Mouse (Mus musculus) cerebellum, adult 9-11 months (tissue): ENCODE results near the gene Gm45799.

Experiments
- DNase-seq: peaks from one replicate; pipeline ENCODE4 v3.0.0; 2022

Gene Gm45799

DNA sequence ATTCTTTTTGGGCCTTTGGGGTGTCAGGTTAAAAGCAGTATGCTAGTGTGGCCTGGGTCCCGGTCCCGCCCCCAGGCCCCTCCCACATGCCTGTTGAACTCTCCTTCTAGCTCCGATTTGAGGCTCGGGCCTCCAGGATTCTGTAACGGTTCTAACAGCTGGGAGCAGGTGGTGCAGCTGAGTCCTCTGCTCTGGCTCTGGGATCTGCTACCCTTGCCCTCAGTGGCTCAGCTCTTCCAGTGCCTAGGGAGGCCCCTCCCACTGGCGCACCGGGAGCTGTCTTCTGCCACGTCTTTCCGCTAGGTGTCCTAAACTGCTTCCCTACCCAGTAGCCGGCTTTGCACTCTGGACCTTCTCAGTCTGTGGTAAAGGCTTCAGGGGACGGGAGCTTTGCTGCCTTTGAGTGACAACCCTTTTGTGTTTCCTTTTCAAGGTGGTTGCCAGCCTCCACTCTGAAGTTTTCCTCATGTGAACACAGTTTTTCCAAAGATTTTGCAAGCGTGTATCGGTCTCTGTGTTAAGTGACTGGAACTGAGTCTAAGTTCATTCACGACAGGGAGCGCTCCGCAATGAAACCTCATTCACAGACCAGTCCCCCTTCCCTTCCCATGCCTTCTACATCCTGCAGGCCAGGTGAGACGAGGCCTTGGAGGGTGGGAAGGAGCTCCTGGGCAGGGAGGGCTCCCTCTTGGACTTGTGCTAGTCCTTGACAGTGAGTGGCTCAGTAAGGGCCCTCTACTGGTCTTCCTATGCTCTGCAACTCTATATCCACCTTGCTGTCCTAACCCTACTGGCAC is 10.5 kb downstream of the Gm45799 start, which contains the start of gene Dnhd1:
TSS of gene Dnhd1 (plus strand) at position 189 of the 797 bp plus-strand sequence.
- peak; percentile 82 for DNase-seq

DNA sequence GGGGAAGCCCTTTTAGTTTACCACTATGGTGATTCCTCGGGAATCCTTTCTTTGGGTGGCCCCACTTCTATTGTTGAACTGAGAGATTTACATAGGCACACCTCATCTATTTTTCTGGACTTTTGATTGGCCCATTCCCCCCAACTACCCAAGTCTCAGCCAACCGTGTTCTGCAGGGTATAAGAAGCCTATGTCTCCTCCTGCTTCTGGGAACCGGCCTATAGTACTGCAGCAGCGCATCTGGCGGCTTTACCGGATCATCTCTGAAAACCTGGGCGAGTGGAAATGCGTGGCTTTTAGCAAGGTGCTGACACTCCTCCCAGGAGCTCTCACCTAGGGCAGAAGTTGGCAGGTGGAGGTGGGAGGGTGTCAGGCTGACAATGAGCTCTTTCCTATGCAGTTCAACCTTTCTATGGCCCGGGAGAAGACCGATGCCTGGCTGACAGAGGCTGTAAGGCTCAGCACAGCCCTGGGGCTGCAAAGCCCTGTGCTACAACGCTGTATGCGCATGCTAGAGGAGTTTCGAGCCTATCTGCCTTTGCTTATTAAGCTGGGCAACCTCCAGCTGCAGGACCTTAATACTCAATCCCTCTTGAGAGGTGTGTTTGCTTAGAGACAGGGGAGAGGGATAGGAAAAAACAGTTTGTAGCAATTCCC is 45.3 kb downstream of the Gm45799 start:
- no peak for DNase-seq

DNA sequence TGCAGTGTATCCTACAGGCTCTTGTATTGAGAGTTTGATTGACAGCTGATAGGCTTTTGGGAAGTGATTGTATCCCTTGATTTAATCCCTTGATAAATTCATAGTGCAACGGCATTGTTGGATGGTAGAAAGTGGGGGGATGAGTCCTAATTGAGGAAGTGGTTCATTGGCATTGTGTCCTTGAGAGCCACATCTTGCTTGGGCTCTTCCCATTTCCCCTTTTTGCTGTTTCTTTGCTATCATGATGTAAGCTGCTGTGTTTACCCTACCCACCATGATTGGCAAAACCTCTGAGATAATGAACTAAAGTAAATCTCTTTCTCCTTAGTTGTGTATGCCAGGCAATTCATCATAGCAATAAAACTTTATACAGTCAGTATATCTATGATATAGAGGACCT is 50.5 kb downstream of the Gm45799 start:
- no peak for DNase-seq

DNA sequence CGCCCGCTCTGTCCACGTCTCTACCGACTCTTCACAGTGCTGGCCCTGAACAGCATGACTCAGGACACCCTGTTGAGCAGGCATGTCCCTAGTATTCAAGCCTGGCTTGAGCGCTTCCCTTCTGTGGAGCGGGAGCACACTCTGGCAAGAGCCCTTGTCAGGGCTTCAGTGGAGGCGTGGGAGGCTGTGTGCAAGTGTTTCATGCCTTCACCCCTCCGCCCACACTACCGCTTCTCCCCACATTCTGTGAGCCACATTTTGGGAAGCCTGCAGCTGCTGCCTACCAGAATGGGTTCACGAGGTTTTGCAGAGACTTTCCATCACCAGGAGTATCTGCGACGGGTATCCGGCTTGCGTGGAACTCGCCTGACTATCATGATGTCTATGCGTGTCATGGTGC is 62.8 kb downstream of the Gm45799 start:
- DNase-seq: peak; percentile 39

DNA sequence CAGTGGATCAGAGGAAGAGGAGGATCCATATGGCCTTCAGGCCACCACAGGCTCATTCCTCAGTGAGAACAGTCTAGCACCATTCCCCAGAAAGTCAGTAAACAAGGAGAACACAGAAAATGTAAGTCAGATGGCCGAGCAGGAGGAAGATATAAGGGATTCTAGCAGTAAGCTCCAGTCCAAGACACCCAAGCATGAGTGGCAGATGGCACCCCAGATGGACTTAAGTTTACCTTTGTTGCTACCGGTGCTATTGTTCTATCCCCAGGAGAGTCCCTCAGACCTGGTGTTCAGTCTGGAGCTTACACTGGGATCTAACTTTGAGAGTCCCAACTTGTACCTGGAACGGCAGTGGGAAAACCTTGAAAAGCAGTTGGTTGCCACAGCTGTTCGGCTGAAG is 63.5 kb downstream of the Gm45799 start:
- DNase-seq: peak; percentile 59

DNA sequence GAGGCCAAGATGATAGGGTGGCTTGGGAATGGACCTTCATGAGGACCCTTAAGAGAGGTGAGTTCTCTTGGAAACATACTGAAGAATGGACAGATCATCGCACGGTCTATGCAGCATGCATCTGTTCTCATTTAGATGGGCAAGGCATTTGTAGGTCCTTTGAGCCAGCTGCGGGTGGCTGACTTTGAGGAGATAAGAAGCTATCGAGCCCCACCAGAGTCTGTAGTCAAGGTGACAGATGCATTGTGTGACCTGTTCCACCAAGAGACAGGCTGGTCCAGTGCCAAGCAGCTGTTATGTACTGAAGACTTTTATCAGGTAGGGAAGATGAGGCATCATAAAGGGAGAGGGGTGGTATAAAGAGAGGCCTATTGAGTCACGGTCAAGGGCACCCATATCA is 68.4 kb downstream of the Gm45799 start:
- no peak for DNase-seq

DNA sequence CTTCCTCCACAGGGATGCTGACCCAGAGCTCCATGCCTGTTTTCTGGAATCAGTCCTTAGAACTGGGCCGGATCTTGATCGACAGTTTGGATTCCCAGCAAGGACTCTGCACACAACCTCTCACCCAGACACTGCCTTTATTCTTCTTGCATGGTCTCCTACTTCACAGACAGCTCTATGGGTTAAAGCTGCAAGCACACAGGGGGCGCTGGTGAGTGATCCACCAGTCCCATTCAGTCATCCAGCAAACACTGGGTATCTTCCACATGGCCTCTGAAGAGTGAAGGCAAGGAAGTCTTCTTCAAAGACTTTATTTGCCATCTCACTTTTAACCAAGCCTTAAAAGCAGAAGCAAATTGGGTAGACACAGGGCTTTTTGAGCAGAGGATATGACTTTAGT is 75.0 kb downstream of the Gm45799 start:
- DNase-seq: no peak

DNA sequence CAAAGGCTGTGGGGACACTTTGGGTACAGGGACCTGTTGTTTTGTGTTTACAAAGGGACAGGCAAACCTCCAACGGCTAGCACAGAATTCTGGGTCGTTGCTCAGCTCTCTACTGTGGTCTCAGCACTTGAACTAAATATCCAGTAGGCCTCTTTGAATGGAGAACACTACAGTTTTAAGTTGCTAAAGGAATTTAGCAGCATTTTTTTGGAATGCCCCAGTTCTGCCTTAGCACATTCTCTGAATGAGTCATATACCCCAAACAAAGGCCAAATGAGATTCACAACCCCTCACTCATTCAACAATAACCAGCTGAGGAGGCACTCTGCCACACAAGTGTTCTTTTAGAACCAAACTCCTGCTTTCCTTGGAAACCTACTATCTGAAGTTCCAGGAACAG is 81.6 kb downstream of the Gm45799 start:
- DNase-seq: no peak

DNA sequence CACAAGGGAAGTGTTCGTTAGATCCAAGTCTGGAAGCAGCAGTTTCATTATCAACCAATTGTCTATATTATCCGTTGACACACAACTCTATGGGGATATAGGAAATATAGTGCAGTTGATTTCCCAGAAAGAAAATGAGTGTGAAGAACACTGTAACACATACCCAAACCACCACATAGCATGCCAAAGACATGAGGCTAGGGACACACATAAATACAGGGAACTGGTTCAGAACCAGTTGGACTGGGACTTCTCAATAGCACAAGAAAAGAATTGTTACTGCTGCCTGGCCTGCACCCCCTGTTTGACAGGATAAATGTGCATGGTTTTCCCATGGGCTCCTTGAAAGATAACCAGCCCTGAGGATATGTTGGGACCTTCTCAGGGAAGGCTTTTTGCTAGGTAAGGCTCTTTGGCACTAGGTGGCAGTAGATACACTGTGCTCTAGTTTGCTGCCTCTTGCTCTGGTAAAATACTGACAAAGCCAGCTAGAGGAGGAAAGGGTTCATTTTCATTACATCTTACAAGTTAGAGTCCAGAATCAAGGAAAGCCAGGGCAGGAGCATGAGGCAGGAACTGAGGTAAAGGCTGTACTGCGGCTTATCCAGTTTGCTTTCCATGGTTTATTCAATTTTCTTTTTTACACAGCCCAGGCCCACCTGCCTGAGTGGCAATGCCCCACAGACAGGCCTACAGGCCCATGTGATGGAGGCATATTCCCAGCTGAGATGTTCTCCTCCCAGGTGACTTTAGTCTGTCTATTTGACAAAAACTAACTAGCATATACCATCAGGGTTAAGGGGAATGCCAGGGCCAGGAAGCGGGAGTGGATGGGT is 86.0 kb downstream of the Gm45799 start:
- DNase-seq: peak; percentile 60

DNA sequence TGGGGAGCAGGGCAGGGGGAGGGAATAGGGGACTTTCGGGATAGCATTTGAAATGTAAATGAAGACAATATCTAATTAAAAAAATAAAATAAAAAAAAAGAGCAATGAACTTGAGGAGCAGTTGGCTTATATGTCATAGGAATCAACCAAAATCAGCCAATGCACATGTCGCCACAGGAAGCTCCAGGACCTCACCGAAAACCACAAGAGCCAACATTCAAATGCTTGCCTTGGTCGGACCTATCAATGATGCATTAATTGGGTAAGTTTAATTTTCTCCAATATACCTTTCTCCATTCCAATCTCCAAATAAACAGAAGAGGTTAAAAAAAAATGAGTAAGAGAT is 86.6 kb downstream of the Gm45799 start:
- no peak for DNase-seq

DNA sequence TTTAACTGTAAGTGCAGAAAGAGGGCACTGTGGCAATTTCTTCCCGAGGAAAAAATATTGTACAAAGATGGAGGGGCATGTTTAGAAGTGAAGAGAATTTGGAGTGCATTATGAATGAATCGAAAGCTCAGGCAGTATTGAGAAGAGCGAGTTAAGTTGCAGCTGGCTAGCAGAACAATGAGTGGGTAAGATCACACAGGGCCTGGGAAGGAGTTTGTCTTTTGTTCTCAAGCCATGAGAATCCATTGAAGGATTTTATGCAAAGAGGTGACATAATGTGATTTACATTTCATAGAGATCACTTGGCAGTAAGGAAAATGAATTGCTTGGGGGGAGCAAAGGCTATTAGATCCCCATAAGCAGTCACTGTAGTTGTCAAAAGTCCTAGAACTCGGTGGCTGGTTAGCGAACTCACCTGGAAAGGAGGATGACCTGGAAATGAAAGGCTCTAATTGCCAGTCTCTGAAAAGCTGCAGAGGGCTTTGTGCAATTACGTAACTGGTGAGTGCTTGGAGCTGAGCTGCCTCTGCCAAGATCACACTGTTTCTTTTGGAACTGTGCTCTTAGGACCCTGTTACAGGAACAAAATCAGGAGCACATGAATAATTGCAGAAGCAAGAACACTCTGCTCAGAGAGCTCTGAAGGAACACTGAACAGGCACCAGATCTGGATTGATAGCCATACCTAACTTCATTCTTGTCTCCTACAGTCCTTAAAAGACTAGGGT is 88.5 kb downstream of the Gm45799 start:
- DNase-seq: no peak

DNA sequence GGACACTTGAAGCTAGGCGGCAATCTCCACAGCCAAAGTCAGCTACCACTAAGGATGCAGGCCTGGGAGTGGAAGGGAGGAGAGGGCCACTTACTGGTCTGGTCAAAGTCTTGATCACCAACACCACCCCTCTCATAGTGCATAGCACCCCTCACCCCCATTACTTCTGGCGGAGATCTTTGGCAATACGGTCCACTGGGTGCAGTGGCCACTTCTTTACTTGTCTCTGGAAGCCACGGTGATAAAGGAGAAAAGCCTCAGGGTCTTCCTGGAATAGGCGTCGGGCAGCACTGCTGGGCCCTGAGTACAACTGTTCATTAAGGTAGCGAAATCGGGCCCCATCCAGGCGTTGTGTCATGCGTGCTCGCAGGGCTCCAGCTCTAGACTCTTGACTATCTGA is 93.5 kb downstream of the Gm45799 start:
- DNase-seq: peak; percentile 21
